Mouse (Mus musculus): ENCODE measurements around the gene Prkcz. TPM values are rescaled to one million over a fixed set of nuclear protein-coding genes. Genes with fewer than 3 reads are reported as not detected.
"Not testable (repeated sequence)": the region's sequence is repeated elsewhere in the genome, so short reads cannot be mapped to it uniquely, and the experiment has no call there.

The Prkcz gene
- total RNA-seq, 2 experiments from 2014 or later = 216 to 223 TPM

DNA sequence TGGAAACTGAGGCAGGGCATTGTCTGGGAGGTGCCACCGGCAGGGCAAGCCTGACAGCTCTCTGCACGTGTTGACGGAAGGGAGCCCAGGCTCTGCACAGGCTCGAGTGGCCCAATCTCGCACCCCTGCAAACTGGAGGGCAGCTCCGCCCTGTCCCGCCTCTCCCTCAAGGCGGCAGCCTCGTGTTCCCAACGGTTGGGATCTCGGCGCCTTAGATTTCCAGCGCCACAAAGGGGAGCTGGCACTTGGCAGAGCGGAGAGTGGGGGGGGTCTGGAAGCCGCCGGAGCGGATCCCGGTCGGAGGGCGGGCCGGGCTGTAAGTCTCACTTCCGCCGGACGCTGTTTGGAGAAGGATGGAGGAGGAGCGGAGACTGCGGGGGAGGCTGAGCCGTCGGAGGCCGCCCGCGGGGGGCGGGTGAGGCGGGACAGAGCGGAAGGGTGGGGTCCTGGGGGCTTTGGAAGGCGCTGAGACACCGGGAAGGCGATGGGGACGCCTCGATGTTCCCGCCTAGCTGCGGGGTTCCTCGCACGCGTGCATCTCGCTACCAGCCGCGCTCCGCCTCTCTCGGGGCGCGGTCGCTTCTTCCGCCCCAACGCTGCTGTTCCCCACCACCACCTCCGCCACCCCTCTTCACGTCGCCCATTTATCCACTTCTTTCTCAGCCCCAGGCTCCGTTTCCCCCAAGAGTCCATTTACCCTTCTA lies 111.4 kb downstream of the Prkcz start, which contains the start of gene Faap20:
Gene Faap20, plus strand, starts transcription at position 155 of the 704 bp plus-strand sequence.
- DNase-seq (ENCODE audit: low spot score in 2 of 2) = peak; percentile 72 to 86

DNA sequence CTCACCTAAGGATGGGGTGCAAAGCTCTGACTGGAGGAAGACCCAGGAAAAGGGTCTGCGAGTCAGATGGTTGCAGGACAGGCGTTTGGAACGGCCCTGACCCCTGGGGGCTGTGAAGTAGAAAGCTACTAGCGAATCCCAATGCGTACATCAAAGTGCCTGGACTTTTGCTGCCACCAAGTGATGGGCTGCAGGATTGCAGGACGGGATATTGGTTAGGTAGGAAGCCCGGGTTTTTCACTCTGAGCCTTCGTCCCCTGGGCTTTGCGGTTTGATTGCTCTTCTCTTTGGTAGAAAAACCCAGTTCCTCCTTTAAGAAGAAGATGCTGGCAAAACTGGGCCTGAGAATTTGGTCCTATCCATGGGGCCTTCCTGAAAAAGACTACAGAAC lies 111.9 kb downstream of the Prkcz start:
- peak; percentile 93 to 94 for DNase-seq (ENCODE audit: low spot score in 2 of 2)

DNA sequence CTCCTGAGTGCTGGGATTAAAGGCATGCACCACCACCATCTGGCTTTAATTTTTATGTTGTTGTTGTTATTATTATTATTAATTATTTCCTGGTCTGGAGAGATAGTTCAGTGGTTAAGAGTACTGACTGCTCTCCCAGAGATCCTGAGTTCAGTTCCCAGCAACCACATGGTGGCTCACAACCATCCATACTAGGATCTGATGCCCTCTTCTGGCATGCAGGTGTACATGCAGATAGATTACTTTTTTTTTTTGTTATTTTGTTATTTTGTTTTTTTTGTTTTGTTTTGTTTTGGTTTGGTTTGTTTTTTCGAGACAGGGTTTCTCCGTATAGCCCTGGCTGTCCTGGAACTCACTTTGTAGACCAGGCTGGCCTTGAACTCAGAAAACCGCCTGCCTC lies 113.1 kb downstream of the Prkcz start:
- DNase-seq (ENCODE audit: low spot score in 2 of 2) = not testable (repeated sequence)

DNA sequence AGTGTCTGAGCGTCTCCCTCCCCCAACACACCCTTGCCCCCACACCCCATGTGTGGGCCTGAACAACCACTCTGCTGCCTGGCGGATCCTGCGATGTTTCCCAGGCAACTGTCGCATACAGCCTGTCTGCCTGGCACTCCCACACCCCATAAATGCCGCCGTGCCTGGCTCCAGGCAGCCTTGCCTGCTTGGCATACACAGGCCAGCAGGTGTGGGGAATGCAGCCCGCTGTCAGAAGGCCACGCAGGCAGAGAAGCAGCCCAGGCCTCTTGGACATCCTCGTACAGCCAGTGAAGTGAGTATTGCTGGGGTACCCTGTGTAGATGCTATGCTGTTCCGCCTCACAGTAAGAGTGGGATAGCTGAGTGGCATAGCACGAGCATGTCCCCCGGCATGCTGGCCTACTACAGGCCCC lies 114.5 kb downstream of the Prkcz start:
- DNase-seq (ENCODE audit: low spot score in 2 of 2) = peak; percentile 68 to 82

DNA sequence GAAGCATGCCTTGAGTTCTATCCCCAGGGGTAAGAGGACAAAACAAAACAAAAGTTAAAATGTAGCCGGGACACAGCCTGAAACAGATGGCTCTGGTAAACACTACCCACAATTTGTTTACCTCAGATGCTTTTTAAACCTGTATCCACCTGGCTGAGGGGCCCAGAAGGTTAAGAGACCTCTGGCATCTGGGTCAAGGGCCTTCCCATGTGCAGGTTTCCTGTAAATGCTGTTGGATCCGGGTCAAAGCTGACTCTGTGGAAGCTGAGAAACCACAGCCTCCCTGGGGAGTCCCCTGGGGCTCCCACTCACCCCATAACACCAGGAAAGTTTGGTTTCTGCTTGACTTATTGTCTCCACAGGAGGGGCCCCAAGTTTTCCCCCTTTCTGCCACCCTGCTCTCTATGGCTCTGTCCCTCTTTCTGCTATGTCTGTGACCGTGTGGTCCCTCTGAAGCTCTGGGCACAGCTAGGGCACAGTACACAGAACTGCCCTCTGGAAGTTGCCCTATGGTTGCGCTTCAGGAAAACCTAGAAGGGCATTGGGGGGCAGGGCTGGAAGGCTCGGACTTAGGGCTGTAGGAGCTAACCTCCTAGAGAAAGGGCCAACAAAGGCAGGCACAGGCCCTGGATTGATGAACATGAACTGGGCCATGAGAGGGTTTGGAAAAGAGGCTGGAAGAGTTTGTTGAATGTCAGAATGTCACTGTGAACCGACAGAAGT lies 115.2 kb downstream of the Prkcz start:
- no peak for DNase-seq (ENCODE audit: low spot score in 2 of 2)

DNA sequence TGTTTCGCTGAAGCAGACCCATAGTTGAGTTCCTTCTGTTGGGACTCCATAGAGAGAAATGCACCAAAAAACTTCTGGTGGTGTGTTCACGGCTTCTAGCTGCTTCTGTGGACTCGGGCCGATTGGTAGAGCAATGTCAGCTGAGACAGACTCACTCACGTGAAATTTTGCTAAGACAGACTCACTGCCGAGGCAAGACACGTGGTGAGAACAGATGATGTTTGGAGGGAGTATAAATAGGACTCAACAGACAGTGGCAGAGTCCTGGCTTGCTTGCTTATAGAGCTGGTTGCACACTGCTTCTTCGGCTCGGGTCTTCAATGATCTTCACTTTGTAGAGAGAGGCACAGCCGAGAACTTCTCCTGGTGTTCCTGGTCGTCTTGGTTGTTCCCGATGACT lies 117.9 kb downstream of the Prkcz start:
- DNase-seq (ENCODE audit: low spot score in 2 of 2) = no peak

DNA sequence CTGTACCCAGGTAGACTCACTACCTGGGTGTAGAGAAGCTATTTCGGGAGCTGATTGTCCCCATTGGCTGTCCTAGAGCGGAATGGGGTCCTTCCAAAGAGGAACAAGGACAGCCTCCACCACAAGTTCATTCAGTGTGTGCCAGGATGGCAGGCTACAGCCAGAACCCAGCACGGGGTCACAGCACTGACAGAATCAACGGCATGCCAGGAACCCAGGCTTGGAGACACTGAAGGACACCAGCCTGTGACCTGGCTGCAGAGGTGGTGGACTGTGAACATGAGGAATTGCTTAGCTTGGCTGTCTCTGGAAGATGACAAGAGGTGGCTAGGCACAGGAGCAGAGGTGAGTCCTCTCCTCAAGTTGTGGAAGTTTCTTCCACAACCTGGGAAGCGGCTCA lies 118.9 kb downstream of the Prkcz start:
- DNase-seq (ENCODE audit: low spot score in 2 of 2) = no peak

DNA sequence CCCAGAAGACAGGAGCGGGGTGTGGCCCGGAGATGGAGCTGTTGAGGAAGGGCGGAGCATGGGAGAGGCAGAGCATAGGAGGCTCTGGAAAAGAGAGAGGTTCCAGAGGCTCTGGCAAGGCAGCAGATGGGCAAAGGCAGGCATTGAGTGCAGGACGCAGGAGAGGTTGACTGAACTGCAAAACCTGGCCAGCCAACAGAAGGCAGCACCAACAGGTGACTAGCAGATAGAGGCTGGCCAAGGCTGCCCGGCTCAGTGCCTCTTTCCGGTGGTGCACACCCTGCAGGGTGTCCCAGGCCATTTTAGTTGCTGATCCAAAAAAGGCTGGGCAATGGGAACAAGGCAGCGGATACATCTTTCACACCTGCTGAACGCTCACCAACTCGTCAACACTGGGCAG lies 119.4 kb downstream of the Prkcz start:
- no peak for DNase-seq (ENCODE audit: low spot score in 2 of 2)

DNA sequence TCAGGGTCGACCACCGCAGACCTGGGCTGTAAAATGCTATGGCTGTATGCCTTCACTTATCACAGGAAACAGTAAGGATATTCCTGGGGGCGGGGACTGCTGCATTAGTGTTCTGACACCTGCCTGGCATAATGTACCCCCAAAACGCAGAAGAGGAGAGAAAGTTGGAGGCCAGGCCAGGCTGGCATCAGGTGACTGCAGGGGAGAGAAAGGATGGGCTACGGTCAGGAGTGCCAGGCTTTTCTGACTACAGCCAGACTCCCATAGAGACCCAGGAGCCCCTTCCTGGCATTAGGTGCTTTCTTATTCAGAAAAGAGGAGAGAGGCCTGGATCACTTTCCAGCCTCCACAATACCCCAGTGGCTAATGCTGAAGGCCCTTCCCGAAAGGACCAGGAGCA lies 121.7 kb downstream of the Prkcz start:
- DNase-seq (ENCODE audit: low spot score in 2 of 2) = no peak

DNA sequence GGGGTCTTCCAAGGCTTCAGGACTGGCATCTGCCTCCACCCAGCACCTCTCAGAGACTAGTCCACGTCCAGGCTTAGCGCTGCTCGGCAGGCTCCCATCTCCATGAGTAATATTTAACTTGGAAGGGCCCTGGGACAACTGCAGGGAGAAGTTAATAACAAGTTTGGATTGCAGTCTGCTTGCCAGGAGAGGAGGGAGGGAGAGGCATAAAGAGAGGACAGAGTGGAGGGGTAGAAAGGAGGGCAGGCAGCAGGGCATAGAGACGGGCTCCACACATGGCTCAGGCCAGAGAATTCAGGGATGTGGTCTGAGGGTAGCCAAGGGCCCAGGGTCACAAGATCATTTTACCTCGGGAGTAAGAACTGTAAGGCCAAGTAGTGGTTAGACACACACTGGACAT lies 122.9 kb downstream of the Prkcz start:
- DNase-seq (ENCODE audit: low spot score in 2 of 2) = no peak

DNA sequence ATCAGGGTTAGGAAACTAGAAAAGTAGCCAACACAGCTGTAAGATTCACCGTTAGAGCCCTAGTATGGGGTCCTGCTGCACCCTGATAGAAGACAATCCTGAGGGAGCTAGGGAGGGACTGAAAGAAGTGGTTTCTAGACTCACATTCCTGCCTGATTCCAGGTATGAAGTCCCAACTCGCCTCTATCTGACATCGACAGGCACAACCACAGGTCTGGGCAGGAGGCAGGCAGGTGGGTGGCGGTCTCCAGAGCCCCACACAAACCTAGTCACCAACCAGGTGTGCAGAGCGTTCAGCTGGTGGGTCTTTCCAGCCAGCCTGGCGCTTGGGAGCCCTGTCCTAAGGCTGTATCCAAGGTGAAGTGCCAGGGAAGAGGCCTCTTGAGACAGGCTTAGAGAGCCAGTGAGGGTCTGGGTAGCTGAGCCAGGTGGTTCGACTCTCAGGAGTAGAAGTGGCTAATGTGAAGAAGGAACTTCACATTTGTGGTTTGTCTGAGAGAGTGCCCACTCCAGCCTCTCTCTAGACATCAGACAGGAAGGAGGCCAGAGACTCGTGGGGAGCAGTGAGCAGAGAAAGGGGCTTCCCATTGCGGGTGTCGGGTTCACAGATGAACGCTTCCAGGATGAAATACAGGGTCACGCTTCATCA lies 124.3 kb downstream of the Prkcz start:
- no peak for DNase-seq (ENCODE audit: low spot score in 2 of 2)

DNA sequence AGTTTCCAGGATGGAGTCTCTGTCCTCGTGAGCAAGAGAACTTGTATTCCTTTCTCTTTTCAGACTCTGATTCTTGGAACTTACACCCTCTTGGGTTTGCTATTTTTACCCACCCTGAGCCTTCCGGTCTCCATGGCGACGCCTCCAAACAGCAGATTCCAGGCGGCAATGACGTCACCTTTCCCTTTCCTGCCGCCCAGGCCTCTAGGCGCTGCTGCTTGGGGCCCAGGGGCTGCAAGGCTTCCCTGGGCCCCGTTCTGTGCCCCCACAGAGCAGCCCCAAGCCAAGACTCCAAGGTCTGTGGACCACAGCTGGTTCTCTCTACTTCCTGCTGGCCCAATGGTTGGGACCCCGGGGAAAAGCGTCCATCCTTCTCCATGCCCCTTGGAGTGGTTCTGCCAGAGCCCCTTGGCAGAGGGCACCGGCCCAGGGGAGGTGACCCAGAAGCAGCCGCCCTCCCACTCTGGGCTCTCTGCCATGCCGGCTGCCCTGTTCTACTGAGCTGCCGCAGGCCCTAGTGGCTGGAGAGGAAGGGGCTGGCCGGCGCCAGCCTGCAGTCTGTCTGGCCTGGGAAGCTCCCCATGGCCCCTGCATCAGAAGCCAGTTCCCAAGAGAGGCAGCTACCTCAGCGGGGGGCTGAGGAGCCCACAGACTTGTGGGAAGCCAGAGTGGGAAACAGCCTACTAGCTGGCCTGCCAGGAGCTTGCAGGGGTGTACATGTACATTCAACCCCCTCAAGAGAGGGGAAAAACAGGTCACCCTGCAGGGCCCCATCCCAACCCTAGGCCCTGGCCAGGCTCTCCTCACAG lies 125.6 kb downstream of the Prkcz start:
- DNase-seq (ENCODE audit: low spot score in 2 of 2) = peak; percentile 93

DNA sequence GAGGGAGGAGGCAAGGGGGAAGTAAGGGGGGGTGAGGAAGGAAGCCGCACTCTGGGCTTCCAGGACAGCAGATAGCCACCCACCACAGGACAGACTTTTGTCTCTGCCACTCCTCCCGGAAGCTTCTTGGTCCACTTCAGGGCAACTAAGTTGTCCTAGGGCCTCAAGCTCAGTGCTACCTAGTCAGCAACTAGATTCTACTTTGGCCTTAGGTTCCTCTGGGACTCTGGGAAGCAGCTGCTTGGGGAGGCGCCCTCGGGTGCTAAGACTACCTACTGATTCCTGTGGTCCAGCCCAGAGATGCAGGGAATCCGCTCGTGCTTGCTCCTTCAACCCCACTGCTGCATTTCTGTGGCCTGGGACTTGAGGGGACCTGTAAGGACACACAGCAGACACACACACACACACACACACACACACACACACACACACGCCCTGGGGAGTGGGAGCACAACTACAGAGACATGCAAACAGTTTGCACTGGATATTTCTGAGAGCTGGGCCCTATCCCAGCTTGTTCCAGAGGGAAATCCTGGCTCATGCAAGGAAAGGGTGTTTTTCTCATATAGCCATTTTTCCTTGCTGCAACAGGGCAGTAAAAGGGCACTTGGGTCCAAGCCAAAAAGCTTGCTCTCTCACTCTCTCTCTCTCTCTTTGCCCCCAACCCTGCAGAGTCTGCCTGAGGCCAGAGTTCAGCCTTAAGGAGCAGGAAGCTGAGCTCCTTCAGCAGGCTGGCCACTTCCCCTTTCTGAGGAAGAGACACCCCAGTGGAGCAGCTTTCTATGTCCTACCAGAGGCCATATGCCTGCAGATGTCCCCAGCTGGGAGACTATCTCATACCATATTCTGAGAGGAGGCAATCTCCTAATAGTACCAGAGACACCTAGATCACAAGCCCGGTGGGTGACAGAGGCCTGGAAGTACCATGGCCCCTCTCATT lies 126.5 kb downstream of the Prkcz start:
- DNase-seq (ENCODE audit: low spot score in 2 of 2) = no peak

DNA sequence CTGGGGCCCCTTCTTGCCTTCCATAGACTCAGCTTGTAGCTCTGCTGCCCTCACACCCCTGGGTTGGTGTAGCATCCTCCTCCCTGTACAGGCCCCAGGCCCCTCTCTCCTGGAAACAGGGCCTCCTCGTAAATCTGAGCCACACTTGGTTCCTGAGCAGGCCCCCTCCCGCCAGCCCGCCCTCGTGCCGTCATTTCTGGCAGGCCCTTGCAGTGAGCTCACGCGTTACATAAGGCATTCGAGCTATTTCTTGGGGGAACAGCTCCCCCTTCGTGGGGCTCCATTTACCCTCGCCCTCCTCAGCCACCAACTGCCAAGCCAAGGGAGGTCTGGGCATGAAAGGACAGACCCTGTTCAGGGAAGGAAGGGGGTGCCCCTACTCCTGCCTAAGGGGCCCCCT lies 127.3 kb downstream of the Prkcz start:
- DNase-seq (ENCODE audit: low spot score in 2 of 2) = peak; percentile 84 to 90

DNA sequence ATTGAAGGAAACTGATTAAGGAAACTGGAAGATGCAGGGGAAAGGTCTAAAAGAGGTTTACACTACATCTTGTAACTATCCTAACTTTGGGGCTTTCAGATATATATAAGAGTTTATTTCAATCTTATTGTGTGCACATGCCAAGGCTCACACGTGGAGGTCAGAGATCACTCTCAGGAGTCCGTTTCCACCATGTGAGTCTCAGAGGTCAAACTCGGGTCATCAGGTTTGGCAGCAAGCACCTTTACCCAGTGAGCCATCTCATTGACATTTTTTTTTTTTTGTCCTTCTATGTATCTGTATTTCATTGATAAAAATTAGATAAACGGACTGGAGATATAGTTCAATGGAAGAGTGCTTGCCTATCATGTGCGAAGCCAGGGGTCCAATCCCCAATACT lies 132.7 kb downstream of the Prkcz start:
- no peak for DNase-seq (ENCODE audit: low spot score in 2 of 2)

DNA sequence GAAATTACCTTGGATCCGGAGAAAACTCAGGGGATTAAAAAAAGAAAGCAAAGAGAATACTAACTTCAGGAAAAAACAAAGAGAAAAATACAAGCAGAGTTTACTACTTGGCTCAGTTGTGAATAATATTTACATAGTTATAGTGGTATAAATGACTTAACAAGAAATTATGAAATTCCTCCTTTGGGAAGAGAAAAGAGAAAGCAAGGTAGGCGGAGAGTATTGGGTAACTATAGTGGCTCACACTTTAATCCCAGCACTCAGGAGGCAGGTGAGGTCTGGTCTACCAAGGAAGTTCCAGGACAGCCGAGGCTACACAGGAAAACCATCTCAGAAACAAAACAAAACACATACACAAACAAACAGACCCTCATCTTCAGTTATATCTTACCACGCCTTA lies 133.2 kb downstream of the Prkcz start:
- DNase-seq (ENCODE audit: low spot score in 2 of 2) = no peak

DNA sequence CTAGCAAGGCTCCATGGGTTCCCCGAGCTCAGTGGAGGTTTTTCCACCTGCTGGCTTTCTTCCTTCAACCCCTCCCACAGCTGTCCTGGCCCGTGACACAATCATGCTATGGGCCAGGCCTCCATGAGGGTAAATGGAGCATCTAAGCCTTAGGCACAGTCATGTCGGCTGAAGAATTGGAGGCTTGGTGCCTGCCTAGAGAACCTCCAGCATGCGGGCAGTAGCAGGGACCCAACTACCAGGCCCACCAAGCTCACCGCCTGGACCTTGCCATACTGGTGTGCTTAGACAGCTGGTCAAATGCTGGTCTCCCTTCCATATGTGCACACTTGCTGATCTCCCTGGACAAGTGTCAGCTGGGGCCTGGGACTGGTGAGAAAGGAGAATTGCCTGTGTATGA lies 135.2 kb downstream of the Prkcz start:
- DNase-seq (ENCODE audit: low spot score in 2 of 2) = no peak

DNA sequence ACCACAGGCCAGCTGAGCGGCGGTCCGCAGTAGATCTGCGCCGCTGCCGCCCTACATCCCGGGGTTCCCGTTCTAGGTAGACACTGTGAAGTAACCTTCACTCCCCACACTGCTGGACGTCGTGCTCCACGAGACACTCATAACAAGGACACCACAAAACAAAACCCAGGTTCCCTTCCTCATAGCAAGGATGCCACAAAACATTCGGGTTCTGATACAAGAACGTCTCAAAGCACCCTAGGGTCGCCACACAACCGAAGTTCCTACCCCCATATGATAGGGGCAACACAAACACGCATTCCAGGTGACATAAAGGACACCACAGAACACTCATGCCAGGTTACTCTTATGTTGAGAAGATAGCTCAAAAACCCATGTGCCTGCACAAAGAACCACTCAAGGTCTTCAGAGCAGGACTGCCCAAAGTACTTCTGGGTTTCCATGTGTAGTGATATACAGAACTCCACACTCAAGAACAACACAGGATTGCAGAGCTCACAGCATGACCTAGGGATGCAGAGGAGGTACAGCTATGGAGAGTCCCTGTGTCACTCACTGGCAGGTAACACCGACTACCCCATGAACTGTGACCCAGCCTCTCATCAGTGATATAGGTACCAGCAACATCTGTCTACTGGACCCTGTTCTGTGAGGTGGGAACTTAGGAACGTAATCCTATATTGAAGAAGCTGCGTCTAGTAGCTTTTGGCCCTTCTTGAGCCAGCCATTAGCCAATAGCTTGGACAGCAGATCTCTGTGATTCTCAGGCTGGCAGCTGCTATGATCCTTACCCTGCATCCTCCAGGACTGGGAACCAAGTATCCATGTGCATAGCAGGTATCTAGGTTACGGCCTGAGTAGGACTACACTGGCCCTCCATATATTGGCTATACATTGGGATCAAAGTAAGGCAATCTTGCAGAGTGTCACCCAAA lies 137.3 kb downstream of the Prkcz start:
- no peak for DNase-seq (ENCODE audit: low spot score in 2 of 2)
